Mouse (Mus musculus) limb, embryonic 15.5 days (tissue): ENCODE results near the gene Angptl7. TPM values are rescaled to one million over a fixed set of nuclear protein-coding genes. Genes with fewer than 3 reads are reported as not detected.

Source experiments
- polyA plus RNA-seq: library from polyadenylated mRNA; unstranded; fragments of >200 nt; fragmentation: Nextera tagmentation; extraction: Ambion mirVana; gene quantifications from 2 replicates; pipeline ENCODE4 v1.2.1, GENCODE M21; 2015

The Angptl7 gene
- polyA plus RNA-seq, 1 experiment from 2014 or later: 1.8 TPM

Other genes with a start within 250 kb of the Angptl7 start
- gene Disp3, start 212.5 kb downstream of the Angptl7 start, polyA plus RNA-seq: 0.07 and 0.13 TPM in 2 replicates
- 19.4 and 21.4 TPM in 2 replicates for gene Ubiad1, start 55.7 kb downstream of the Angptl7 start, polyA plus RNA-seq
- gene Mtor, start 51.8 kb downstream of the Angptl7 start, polyA plus RNA-seq: 13.6 and 13.8 TPM in 2 replicates
- gene Exosc10, start 58.0 kb upstream of the Angptl7 start, polyA plus RNA-seq: 82.1 and 83.3 TPM in 2 replicates
- 247 and 256 TPM in 2 replicates for gene Srm, start 91.0 kb upstream of the Angptl7 start, polyA plus RNA-seq
- 0.32 and 0.45 TPM in 2 replicates for gene Masp2, start 102.1 kb upstream of the Angptl7 start, polyA plus RNA-seq
- 287 and 301 TPM in 2 replicates for gene Tardbp, start 126.6 kb upstream of the Angptl7 start, polyA plus RNA-seq
- gene Gm572, start 142.9 kb upstream of the Angptl7 start, polyA plus RNA-seq: not detected in 2 replicates